Mouse (Mus musculus): Measurements from ENCODE around the gene Plch2. TPM values are rescaled to one million over a fixed set of nuclear protein-coding genes. Genes with fewer than 3 reads are reported as not detected.

The Plch2 gene
- polyA plus RNA-seq, 1 experiment from 2014 or later, result 1.0 TPM

GRCm38 (mm10) chr4:154999379-154999778 is 57.2 kb downstream of the Plch2 start:
- no peak overlapping the region for H3K9ac ChIP-seq (ENCODE audit: low read length)
- H3K4me3 ChIP-seq (ENCODE audit: low read length), result no peak overlapping the region
- H3K4me1 ChIP-seq (ENCODE audit: control insufficient read depth, insufficient read depth, low read length), result no peaks in the 10 kb centered on the region
- no peaks in the 10 kb centered on the region; the same call in none of the 2 replicates for H3K27me3 ChIP-seq (ENCODE audit: control insufficient read depth, insufficient read depth, low read length)
- no peaks in the 10 kb centered on the region for H3K36me3 ChIP-seq (ENCODE audit: control insufficient read depth, insufficient read depth)
- H3K9me3 ChIP-seq (replicated peaks; ENCODE audit: control insufficient read depth, low read length), result no peaks in the 10 kb centered on the region
- H3K27ac ChIP-seq (ENCODE audit: low read length), result no peak overlapping the region
- H3K4me2 ChIP-seq (ENCODE audit: low read depth, low read length), result no peak overlapping the region
- no peak for ATAC-seq (replicated peaks; ENCODE audit: extremely low read depth, insufficient read depth, low FRiP score)
- WGBS, result 75% methylated on average over 5 of the region's 5 CpGs

GRCm38 (mm10) chr4:154996572-154997154 is 59.9 kb downstream of the Plch2 start:
- no peaks in the 10 kb centered on the region for H3K9me3 ChIP-seq (replicated peaks; ENCODE audit: control insufficient read depth, low read length)
- no peaks in the 10 kb centered on the region for H3K4me1 ChIP-seq (ENCODE audit: control insufficient read depth, insufficient read depth, low read length)
- H3K27ac ChIP-seq (ENCODE audit: low read length), result no peak overlapping the region
- H3K9ac ChIP-seq (ENCODE audit: low read length), result no peak overlapping the region
- ATAC-seq (replicated peaks; ENCODE audit: extremely low read depth, insufficient read depth, low FRiP score), result no peak
- H3K36me3 ChIP-seq (ENCODE audit: control insufficient read depth, insufficient read depth), result no peaks in the 10 kb centered on the region
- WGBS, result 43% methylated on average over 8 of the region's 8 CpGs
- H3K4me3 ChIP-seq (ENCODE audit: low read length), result no peak overlapping the region
- no peak overlapping the region for H3K4me2 ChIP-seq (ENCODE audit: low read depth, low read length)
- H3K27me3 ChIP-seq (ENCODE audit: control insufficient read depth, insufficient read depth, low read length), result no peaks in the 10 kb centered on the region; the same call in 1 of the 2 replicates

- Histone ChIP-seq H3K4me2 (ENCODE audit: low read depth, low read length) (no peak overlapping the region), H3K9ac (ENCODE audit: low read length) (no peak overlapping the region), H3K27me3 (ENCODE audit: control insufficient read depth, insufficient read depth, low read length) (no peaks in the 10 kb centered on the region; the same call in 1 of the 2 replicates), H3K9me3 (replicated peaks; ENCODE audit: control insufficient read depth, low read length) (no peaks in the 10 kb centered on the region), H3K36me3 (ENCODE audit: control insufficient read depth, insufficient read depth) (no peaks in the 10 kb centered on the region), H3K27ac (ENCODE audit: low read length) (no peak overlapping the region), H3K4me1 (ENCODE audit: control insufficient read depth, insufficient read depth, low read length) (no peaks in the 10 kb centered on the region), H3K4me3 (ENCODE audit: low read length) (no peak overlapping the region)
- 39% methylated on average over 4 of the region's 4 CpGs for WGBS
- no peak for ATAC-seq (replicated peaks; ENCODE audit: extremely low read depth, insufficient read depth, low FRiP score)
Measured at GRCm38 (mm10) chr4:154994876-154995275, 61.7 kb downstream of the Plch2 start.

GRCm38 (mm10) chr4:154986750-154987149 is 69.8 kb downstream of the Plch2 start:
- Histone ChIP-seq H3K4me3 (ENCODE audit: low read length) (no peak overlapping the region), H3K9ac (ENCODE audit: low read length) (no peak overlapping the region), H3K27ac (ENCODE audit: low read length) (no peak overlapping the region), H3K9me3 (replicated peaks; ENCODE audit: control insufficient read depth, low read length) (no peaks in the 10 kb centered on the region), H3K4me1 (ENCODE audit: control insufficient read depth, insufficient read depth, low read length) (no peaks in the 10 kb centered on the region), H3K4me2 (ENCODE audit: low read depth, low read length) (no peak overlapping the region), H3K36me3 (ENCODE audit: control insufficient read depth, insufficient read depth) (no peaks in the 10 kb centered on the region), H3K27me3 (ENCODE audit: control insufficient read depth, insufficient read depth, low read length) (peaks cover 9% of the 10 kb centered on the region; the same call in 1 of the 2 replicates)
- no peak for ATAC-seq (replicated peaks; ENCODE audit: extremely low read depth, insufficient read depth, low FRiP score)
- WGBS, result 78% methylated on average over 15 of the region's 15 CpGs

GRCm38 (mm10) chr4:154986096-154986495 is 70.5 kb downstream of the Plch2 start:
- peak; percentile 41; the same call in 1 of the 2 replicates for ATAC-seq (replicated peaks; ENCODE audit: extremely low read depth, insufficient read depth, low FRiP score)
- no peak overlapping the region for H3K27ac ChIP-seq (ENCODE audit: low read length)
- no peaks in the 10 kb centered on the region for H3K4me1 ChIP-seq (ENCODE audit: control insufficient read depth, insufficient read depth, low read length)
- peaks cover 3% of the 10 kb centered on the region; the same call in 1 of the 2 replicates for H3K36me3 ChIP-seq (ENCODE audit: control insufficient read depth, insufficient read depth)
- WGBS, result 19% methylated on average over 17 of the region's 17 CpGs
- H3K4me3 ChIP-seq (ENCODE audit: low read length), result no peak overlapping the region
- H3K9me3 ChIP-seq (replicated peaks; ENCODE audit: control insufficient read depth, low read length), result no peaks in the 10 kb centered on the region
- H3K9ac ChIP-seq (ENCODE audit: low read length), result peak overlapping the region; percentile 52
- H3K27me3 ChIP-seq (ENCODE audit: control insufficient read depth, insufficient read depth, low read length), result peaks cover 9% of the 10 kb centered on the region; the same call in 1 of the 2 replicates
- no peak overlapping the region for H3K4me2 ChIP-seq (ENCODE audit: low read depth, low read length)

- Histone ChIP-seq H3K9ac (ENCODE audit: low read length) (no peak overlapping the region), H3K36me3 (ENCODE audit: control insufficient read depth, insufficient read depth) (peaks cover 11% of the 10 kb centered on the region), H3K4me2 (ENCODE audit: low read depth, low read length) (no peak overlapping the region), H3K27ac (ENCODE audit: low read length) (no peak overlapping the region), H3K4me1 (ENCODE audit: control insufficient read depth, insufficient read depth, low read length) (no peaks in the 10 kb centered on the region), H3K9me3 (replicated peaks; ENCODE audit: control insufficient read depth, low read length) (no peaks in the 10 kb centered on the region), H3K27me3 (ENCODE audit: control insufficient read depth, insufficient read depth, low read length) (peaks cover 9% of the 10 kb centered on the region; the same call in 1 of the 2 replicates), H3K4me3 (ENCODE audit: low read length) (no peak overlapping the region)
- WGBS, result 86% methylated on average over 5 of the region's 5 CpGs
- no peak for ATAC-seq (replicated peaks; ENCODE audit: extremely low read depth, insufficient read depth, low FRiP score)
Measured at GRCm38 (mm10) chr4:154985151-154985777, 71.3 kb downstream of the Plch2 start.

GRCm38 (mm10) chr4:154983767-154984166 is 72.8 kb downstream of the Plch2 start:
- Histone ChIP-seq H3K27me3 (ENCODE audit: control insufficient read depth, insufficient read depth, low read length) (peaks cover 9% of the 10 kb centered on the region; the same call in 1 of the 2 replicates), H3K4me2 (ENCODE audit: low read depth, low read length) (no peak overlapping the region), H3K9ac (ENCODE audit: low read length) (no peak overlapping the region), H3K4me1 (ENCODE audit: control insufficient read depth, insufficient read depth, low read length) (no peaks in the 10 kb centered on the region), H3K36me3 (ENCODE audit: control insufficient read depth, insufficient read depth) (peaks cover 21% of the 10 kb centered on the region), H3K27ac (ENCODE audit: low read length) (no peak overlapping the region), H3K4me3 (ENCODE audit: low read length) (no peak overlapping the region), H3K9me3 (replicated peaks; ENCODE audit: control insufficient read depth, low read length) (no peaks in the 10 kb centered on the region)
- 20% methylated on average over 24 of the region's 24 CpGs for WGBS
- ATAC-seq (replicated peaks; ENCODE audit: extremely low read depth, insufficient read depth, low FRiP score), result no peak

GRCm38 (mm10) chr4:154982247-154983120 is 74.1 kb downstream of the Plch2 start:
- WGBS, result 80% methylated on average over 18 of the region's 19 CpGs

More at GRCm38 (mm10) chr4:154982247-154983120, 74.1 kb downstream of the Plch2 start:
- Histone ChIP-seq H3K27ac (ENCODE audit: low read length) (no peak overlapping the region), H3K4me1 (ENCODE audit: control insufficient read depth, insufficient read depth, low read length) (no peaks in the 10 kb centered on the region), H3K4me3 (ENCODE audit: low read length) (no peak overlapping the region), H3K36me3 (ENCODE audit: control insufficient read depth, insufficient read depth) (peaks cover 34% of the 10 kb centered on the region), H3K9ac (ENCODE audit: low read length) (no peak overlapping the region), H3K9me3 (replicated peaks; ENCODE audit: control insufficient read depth, low read length) (no peaks in the 10 kb centered on the region), H3K4me2 (ENCODE audit: low read depth, low read length) (no peak overlapping the region), H3K27me3 (ENCODE audit: control insufficient read depth, insufficient read depth, low read length) (peaks cover 9% of the 10 kb centered on the region; the same call in 1 of the 2 replicates)
- no peak for ATAC-seq (replicated peaks; ENCODE audit: extremely low read depth, insufficient read depth, low FRiP score)
